In genomic region chr10:34271681-34272080, GRCm38 (mm10) we compare ENCODE assay signal across 9 mouse cellular contexts. TPM values are rescaled to one million over a fixed set of nuclear protein-coding genes. Genes with fewer than 3 reads are reported as not detected.
DNase-seq lines count a peak whose midpoint lies in the region; ATAC-seq lines count a peak whose summit lies in the region.
"Had no signal": no experiment of that assay in that cellular context is flagged by ENCODE, and none has a peak within 500 bp of the region (broad histone marks: within the 10 kb centered on the region; RNA-seq: fewer than 3 reads in every experiment).

No protein-coding gene starts in this region.

- no peaks in the 10 kb centered on the region for H3K36me3 ChIP-seq in heart, embryonic 10.5 days
- no peaks in the 10 kb centered on the region for H3K36me3 ChIP-seq in heart, embryonic 16.5 days (ENCODE audit: control insufficient read depth, insufficient read depth)

- DNase-seq in heart, adult 18-20 months, result peak; percentile 39 to 48
- no peak for DNase-seq in heart, embryonic 10.5 days (ENCODE audit: low spot score)
- DNase-seq in right cerebral cortex, adult 18-20 months, result peak; percentile 35
- no peak for DNase-seq in right cerebral cortex, postnatal 25 days
- DNase-seq in spleen, adult 12 weeks (ENCODE audit: low spot score), result no peak
- DNase-seq: gastrocnemius, postnatal 10 days had no signal

- H3K27ac ChIP-seq in heart, embryonic 10.5 days, result no peak overlapping the region
- no peak overlapping the region for H3K27ac ChIP-seq in heart, embryonic 16.5 days (ENCODE audit: low read length)
- H3K27ac ChIP-seq: macrophage had no signal

- peak; percentile 75 for ATAC-seq in heart, embryonic 16.5 days (replicated peaks; ENCODE audit: extremely low read depth, insufficient read depth, low FRiP score)
- no peak for ATAC-seq in activated CD4-positive, CD25-positive, alpha-beta regulatory T cell, adult 4 months

- no peaks in the 10 kb centered on the region for H3K9me3 ChIP-seq in heart, embryonic 10.5 days
- H3K9me3 ChIP-seq in heart, embryonic 16.5 days (replicated peaks; ENCODE audit: control insufficient read depth, low read length), result no peaks in the 10 kb centered on the region

- H3K4me1 ChIP-seq in heart, embryonic 10.5 days, result no peaks in the 10 kb centered on the region
- H3K4me1 ChIP-seq in heart, embryonic 16.5 days (ENCODE audit: control insufficient read depth, insufficient read depth, low read length), result peaks cover 2% of the 10 kb centered on the region; the same call in 1 of the 2 replicates

- H3K4me3 ChIP-seq in heart, embryonic 10.5 days, result no peak overlapping the region
- H3K4me3 ChIP-seq in heart, embryonic 16.5 days (ENCODE audit: low read length), result no peak overlapping the region

- 61% methylated on average over 7 of the region's 7 CpGs for WGBS in heart, embryonic 10.5 days
- WGBS in heart, embryonic 16.5 days, result 22% methylated on average over 7 of the region's 7 CpGs

- no peaks in the 10 kb centered on the region for H3K27me3 ChIP-seq in heart, embryonic 10.5 days (ENCODE audit: insufficient read depth, poor library complexity, severe bottlenecking)
- no peaks in the 10 kb centered on the region for H3K27me3 ChIP-seq in heart, embryonic 16.5 days (ENCODE audit: control insufficient read depth, insufficient read depth, low read length)

- no peak overlapping the region for H3K9ac ChIP-seq in heart, embryonic 16.5 days (ENCODE audit: low read length)

- H3K4me2 ChIP-seq in heart, embryonic 16.5 days (ENCODE audit: low read depth, low read length), result no peak overlapping the region

RNA-seq across cellular contexts. Expression of gene Tspyl1, which starts 10.3 kb away (rescaled TPM):
- 10 to 100 TPM; 62.1 to 64.1 TPM for total RNA-seq in heart, adult 18-20 months (2021)
- polyA plus RNA-seq in heart, embryonic 10.5 days (2016; fragmentation: Nextera tagmentation; extraction: Ambion mirVana), result 57.5 and 69.9 TPM in 2 replicates
- polyA plus RNA-seq in heart, embryonic 16.5 days (2015; fragmentation: Nextera tagmentation; extraction: Ambion mirVana), result 72.4 and 72.9 TPM in 2 replicates
- 10 to 100 TPM; 37.1 to 45.4 TPM for polyA plus RNA-seq in activated CD4-positive, CD25-positive, alpha-beta regulatory T cell, adult 4 months (2017; shearing (Covaris generic))

RNA-seq across cellular contexts. Expression of gene Tspyl4, which starts 25.6 kb away (rescaled TPM):
- 10 to 100 TPM; 11.0 to 11.1 TPM for total RNA-seq in heart, adult 18-20 months (2021)
- polyA plus RNA-seq in heart, embryonic 10.5 days (2016; fragmentation: Nextera tagmentation; extraction: Ambion mirVana), result 20.7 and 21.7 TPM in 2 replicates
- 20.5 and 20.8 TPM in 2 replicates for polyA plus RNA-seq in heart, embryonic 16.5 days (2015; fragmentation: Nextera tagmentation; extraction: Ambion mirVana)
- 10 to 100 TPM; 12.1 to 15.8 TPM for polyA plus RNA-seq in activated CD4-positive, CD25-positive, alpha-beta regulatory T cell, adult 4 months (2017; shearing (Covaris generic))

Comparison
In these comparisons a context has a peak if more than half of its experiments do, and no peak if none do; other contexts are left out.
1. DNase-seq: peak in heart, adult 18-20 months (2 of 2) and right cerebral cortex, adult 18-20 months (single experiment); none in heart, embryonic 10.5 days (single experiment), right cerebral cortex, postnatal 25 days (single experiment) and spleen, adult 12 weeks (single experiment).